Mouse (Mus musculus): ENCODE measurements around the gene Tlr8. TPM values are rescaled to one million over a fixed set of nuclear protein-coding genes. Genes with fewer than 3 reads are reported as not detected.

The Tlr8 gene
- total RNA-seq, 2 experiments from 2014 or later = 1.4 to 3.8 TPM

- no peak for ATAC-seq (replicated peaks; ENCODE audit: poor library complexity, severe bottlenecking)
These were observed 56.2 kb downstream of the Tlr8 start for GRCm38 (mm10) chrX:167207741-167208505.

GRCm38 (mm10) chrX:167205813-167206520 is 58.2 kb downstream of the Tlr8 start:
- peak; percentile 40 for ATAC-seq (replicated peaks; ENCODE audit: poor library complexity, severe bottlenecking)

- ATAC-seq (replicated peaks; ENCODE audit: poor library complexity, severe bottlenecking) = peak; percentile 55
These were observed 62.8 kb downstream of the Tlr8 start for GRCm38 (mm10) chrX:167201365-167201764.

- ATAC-seq (replicated peaks; ENCODE audit: poor library complexity, severe bottlenecking) = peak; percentile 79
These were observed 68.9 kb downstream of the Tlr8 start for GRCm38 (mm10) chrX:167195228-167195649.

Other genes with a start within 250 kb of the Tlr8 start
- 2,489 and 3,033 TPM in 2 replicates for gene Tmsb4x, start 55.0 kb downstream of the Tlr8 start, total RNA-seq (2014; fragmentation: Nextera tagmentation)
- gene Tmsb4x, start 55.0 kb downstream of the Tlr8 start, total RNA-seq (2017) = 1,767 and 2,018 TPM in 2 replicates
- gene Tlr7, start 66.2 kb upstream of the Tlr8 start, total RNA-seq (2014; fragmentation: Nextera tagmentation) = 0.77 and 2.1 TPM in 2 replicates
- gene Tlr7, start 66.2 kb upstream of the Tlr8 start, total RNA-seq (2017) = 0.78 and 1.3 TPM in 2 replicates
- gene Prps2, start 118.4 kb upstream of the Tlr8 start, total RNA-seq (2014; fragmentation: Nextera tagmentation) = 41.3 and 47.2 TPM in 2 replicates
- gene Prps2, start 118.4 kb upstream of the Tlr8 start, total RNA-seq (2017) = 47.4 and 49.3 TPM in 2 replicates